Mouse (Mus musculus) adrenal gland, postnatal 36 days (tissue): ENCODE measurements around the gene Tcf25. TPM values are rescaled to one million over a fixed set of nuclear protein-coding genes. Genes with fewer than 3 reads are reported as not detected.
A peak's percentile ranks its signal among the peaks of the same experiment; 100 is the strongest.
"Not testable (repeated sequence)": the region's sequence is repeated elsewhere in the genome, so short reads cannot be mapped to it uniquely, and the experiment has no call there.

ENCODE experiments used
- DNase-seq, 2 experiments: peaks; one replicate each; pipeline ENCODE4 v3.0.0; 2021; ENCODE audit warnings: mixed read lengths in 1 of 2
- total RNA-seq, 2 experiments: library from RNA; stranded (reverse); gene quantifications; 2 replicates each; pipeline ENCODE4 v1.2.3; 2021

Tcf25 gene
- total RNA-seq, 2 experiments from 2014 or later: 213 to 255 TPM

DNA sequence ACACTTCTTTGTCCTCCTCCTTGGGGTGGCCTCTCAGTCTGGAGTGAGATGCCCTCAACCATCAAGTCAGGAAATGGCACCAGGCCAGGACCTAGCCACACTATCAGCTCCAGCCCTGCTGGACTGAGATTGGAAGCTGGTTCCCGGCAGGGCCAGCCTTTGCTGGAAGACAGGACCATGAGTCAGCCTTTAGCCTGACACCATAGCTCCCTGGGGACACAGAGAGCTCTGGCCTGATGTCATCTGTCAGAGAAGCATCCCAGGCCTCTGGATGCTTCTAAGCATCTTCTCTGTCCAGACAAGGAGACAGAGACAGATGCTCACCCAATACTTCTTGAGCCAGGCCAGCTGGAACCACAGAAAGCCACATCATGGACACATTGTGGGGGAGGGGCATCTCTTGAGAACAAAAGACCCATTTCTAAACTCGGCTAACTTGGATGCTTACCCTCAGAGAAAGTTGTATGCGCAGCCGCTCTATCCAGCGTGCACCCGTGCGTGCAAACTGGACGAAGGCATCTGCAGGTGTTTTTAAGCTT lies 36.6 kb downstream of the Tcf25 start:
- peak; percentile 67 to 74 for DNase-seq

DNA sequence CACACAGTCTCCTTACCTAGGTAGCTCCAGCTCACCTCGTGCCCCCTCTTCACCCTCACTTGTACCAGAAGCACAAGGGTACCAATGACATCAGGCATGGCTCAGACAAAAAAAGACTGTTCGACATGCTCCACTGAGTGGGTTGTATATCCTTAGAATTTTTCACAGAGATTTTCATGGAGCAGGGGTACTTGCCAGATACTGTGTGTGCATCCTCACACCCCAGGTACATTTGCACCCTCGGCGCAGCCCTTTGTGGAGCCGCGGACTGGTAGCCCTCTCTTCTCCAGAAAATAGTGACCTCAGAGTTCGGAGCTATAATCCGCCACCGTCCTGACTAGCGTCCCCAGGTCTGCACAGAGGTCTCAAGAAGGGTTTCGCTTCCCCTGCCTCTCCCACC lies 37.2 kb downstream of the Tcf25 start:
- no peak for DNase-seq

DNA sequence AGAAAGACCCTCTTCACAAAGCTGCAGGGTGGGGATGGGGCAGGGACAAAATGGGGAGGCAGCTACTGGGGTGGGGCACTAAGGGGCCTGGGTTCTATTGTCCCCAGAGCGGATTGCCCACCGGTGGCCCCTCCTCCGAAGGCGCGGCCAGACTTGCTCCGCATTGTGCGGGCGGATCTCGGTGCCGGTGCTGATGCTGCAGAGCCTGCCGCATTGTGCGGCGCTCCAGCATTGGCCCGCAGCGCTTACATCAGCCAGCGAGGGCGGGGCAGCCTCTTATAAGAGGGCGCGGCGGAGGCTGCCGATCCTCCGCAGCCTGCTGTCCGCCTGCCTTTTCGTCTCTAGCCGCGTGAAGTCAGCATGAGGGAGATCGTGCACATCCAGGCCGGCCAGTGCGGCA lies 37.7 kb downstream of the Tcf25 start, which contains the start of gene Tubb3:
Gene Tubb3, plus strand, starts transcription at position 179 of the 400 bp plus-strand sequence.
- DNase-seq: peak; percentile 64 to 73

GRCm38 (mm10) chr8:123411781-123412327 lies 38.3 kb downstream of the Tcf25 start:
- DNase-seq: no peak

- DNase-seq: no peak
These were observed 39.1 kb downstream of the Tcf25 start for GRCm38 (mm10) chr8:123412560-123413170.

- no peak for DNase-seq
These were observed 40.7 kb downstream of the Tcf25 start for GRCm38 (mm10) chr8:123414255-123414654.

- not testable (repeated sequence) for DNase-seq
These were observed 41.6 kb downstream of the Tcf25 start for GRCm38 (mm10) chr8:123414997-123415696.

DNA sequence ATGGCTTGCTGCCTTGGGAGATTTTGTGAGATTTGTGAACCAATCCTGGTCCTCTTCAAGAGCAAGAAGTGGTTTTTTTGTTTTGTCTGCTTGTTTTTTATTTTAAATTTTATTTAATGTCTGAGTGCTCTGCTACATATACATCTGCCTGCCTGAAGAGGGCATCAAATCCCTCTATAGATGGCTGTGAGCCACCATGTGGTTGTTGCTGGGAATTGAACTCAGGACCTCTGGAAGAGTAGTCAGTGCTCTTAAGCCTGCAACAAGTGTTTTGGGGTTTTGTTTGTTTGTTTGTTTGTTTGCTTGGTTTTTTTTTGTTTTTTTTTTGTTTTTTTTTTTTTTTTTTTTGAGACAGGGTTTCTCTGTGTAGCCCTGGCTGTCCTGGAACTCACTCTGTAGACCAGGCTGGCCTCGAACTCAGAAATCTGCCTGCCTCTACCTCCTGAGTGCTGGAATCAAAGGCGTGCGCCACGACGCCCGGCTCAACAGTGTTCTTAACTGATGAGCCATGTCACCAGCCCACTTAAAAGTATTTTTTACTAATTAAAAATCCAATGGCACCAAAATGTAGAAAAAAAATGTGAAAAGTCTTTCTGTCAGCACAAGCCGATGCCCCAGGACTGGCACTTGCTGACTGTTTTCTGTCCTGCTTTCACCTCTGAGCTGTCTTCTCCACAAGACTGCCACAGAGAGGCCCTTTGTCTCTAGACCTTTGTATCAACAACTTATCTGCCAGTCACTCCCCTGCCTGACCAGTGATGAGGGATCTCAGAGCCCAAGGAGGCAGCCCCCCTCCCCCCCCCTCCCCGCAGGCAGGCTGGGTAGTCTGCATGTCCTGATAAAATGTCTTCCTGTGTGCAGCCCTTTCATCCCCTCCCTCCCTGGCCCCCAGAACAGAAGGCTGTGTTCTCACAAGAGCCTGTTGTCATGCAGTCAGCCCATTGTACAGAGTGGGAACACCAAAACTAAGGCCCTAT lies 42.7 kb downstream of the Tcf25 start:
- DNase-seq: no peak

DNA sequence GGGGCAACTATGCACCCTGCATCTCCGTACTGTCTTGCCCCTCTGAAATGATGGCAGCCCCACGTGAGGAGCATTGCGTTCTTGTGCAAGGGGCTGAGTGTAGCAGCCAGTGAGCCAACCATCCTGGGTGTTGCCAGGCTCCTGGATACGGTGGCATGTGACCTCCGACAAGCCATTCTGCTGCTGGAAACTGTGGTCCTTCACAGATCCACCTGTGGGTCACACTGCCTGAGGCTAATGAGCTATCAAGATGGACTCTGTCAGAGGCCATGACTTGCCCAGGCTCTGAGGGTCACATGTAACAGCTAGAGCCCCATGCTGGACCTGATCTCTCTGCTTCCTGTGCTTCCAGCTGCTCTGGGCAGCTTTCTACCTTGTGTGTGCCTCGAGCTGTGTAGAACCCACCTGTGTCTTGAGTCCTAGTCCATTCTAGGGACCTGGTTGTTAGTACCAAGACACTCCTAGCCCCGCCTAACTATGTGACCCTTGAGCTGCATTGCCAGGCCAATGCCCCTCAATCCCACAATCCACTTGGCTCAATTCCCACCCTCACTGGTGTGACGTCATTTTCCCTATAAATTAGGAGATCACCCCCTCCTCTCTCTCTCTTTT lies 43.5 kb downstream of the Tcf25 start:
- DNase-seq: no peak

GRCm38 (mm10) chr8:123419711-123420110 lies 46.2 kb downstream of the Tcf25 start:
- DNase-seq: no peak

GRCm38 (mm10) chr8:123420525-123421281 lies 47.1 kb downstream of the Tcf25 start:
- no peak for DNase-seq

DNA sequence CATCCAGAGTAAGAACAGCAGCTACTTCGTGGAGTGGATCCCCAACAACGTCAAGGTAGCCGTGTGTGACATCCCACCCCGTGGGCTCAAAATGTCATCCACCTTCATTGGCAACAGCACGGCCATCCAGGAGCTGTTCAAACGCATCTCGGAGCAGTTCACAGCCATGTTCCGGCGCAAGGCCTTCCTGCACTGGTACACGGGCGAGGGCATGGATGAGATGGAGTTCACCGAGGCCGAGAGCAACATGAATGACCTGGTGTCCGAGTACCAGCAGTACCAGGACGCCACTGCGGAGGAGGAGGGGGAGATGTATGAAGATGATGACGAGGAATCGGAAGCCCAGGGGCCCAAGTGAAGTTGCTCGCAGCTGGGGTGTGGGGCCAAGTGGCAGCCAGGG lies 47.8 kb downstream of the Tcf25 start:
- no peak for DNase-seq

DNA sequence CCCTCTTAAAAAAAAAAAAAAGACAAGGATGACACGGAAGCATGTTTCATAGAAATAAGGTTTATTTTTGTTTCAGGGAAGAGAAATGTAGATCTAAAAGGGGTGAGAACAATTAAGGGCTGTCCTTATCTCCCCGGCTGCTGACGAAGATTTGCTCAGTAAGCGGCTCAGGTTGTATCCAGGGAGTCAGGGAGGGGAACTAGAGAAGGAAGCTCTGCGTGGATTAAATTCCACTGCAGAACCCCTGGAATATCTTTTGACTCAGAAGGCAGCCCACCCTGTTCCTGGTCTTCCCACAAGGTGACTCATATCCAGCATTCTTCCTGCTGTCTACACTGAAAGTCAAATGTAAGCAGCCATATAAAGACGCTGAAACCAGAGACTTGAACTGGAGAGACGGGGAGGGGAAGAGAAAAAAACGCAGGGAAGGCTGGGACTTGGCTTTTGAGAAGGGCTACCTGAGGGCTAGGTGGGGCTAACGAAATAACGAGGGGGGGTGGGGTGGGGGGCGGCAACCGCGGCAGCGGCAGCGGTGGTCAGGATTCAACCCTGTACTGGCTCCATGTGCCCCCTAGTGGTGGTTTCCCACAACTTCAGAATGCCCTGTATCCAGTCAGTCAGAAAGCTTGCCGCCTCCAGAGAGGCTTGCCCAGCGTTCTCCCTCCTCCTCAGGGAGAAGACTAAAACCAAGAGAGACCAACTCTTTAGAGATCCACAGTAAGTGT lies 48.7 kb downstream of the Tcf25 start:
- DNase-seq: peak; percentile 75 to 84

DNA sequence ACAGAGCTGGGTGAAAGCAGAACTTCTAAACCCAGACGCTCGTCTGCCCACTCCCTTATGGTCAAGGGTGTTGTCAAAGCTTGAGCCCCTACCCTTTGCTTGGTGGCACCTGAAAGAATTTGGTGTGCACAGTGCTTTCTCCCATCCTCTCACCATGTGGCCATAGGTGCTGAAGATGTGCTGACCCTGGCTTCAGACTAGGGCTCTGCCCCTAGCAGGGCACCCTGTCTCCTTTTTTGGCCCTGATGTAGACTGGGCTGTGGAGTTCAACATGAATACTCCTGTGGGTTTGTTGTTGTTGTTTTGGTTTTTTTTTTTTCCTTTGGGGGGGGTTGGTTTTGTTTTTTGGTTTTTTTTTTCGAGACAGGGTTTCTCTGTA lies 49.2 kb downstream of the Tcf25 start:
- DNase-seq: no peak

GRCm38 (mm10) chr8:123423441-123423840 lies 49.9 kb downstream of the Tcf25 start, which contains the start of gene Def8:
Def8 (plus strand) TSS chr8:123423527.
- no peak for DNase-seq

GRCm38 (mm10) chr8:123426511-123427509 lies 53.3 kb downstream of the Tcf25 start:
- no peak for DNase-seq

GRCm38 (mm10) chr8:123427639-123428275 lies 54.2 kb downstream of the Tcf25 start:
- DNase-seq: no peak

- DNase-seq: no peak
These were observed 54.9 kb downstream of the Tcf25 start for GRCm38 (mm10) chr8:123428343-123428893.
